ENCODE assay signal across 9 mouse cellular contexts in the genomic region with DNA sequence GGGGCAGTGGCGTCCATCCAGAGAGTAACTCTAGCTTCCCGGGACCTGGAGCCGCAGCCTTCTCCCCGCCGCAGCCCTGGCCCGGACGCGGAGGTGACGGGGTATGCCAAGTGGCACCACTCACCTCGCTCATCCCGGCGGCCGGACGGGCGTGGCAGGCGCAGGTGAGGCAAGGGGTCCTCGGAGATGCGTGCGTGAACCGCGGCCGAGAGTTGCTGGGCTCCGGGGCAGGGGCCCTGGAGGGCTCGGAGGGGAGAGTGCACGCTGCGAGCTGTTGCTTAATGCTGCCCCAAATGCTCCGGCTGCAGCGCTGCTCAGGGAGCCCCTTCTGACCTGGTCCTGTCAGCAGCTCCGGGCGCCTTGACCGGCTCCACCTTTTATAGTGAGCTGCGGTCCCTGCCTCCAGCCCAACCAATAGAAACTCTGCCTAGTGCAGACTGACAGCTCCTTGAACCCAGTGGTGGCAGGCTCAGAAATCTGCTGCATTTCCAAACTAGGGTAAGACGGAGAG. TPM values are rescaled to one million over a fixed set of nuclear protein-coding genes. Genes with fewer than 3 reads are reported as not detected.
DNase-seq lines count a peak whose midpoint lies in the region; ATAC-seq and TF ChIP-seq lines count a peak whose summit lies in the region.
"Had no signal": no experiment of that assay in that cellular context is flagged by ENCODE, and none has a peak within 500 bp of the region (broad histone marks: within the 10 kb centered on the region; RNA-seq: fewer than 3 reads in every experiment).

Gene Pcp4l1 (minus strand): TSS at position 382 of the 511 bp plus-strand sequence.

- peaks cover 6% of the 10 kb centered on the region; the same call in 1 of the 2 replicates for H3K4me1 ChIP-seq in forebrain, embryonic 11.5 days (replicated peaks; ENCODE audit: control insufficient read depth, insufficient read depth, low read length)
- H3K4me1 ChIP-seq in heart, embryonic 15.5 days (replicated peaks), result peaks cover 39% of the 10 kb centered on the region
- peaks cover 6% of the 10 kb centered on the region for H3K4me1 ChIP-seq in liver, embryonic 11.5 days (replicated peaks; ENCODE audit: control insufficient read depth, insufficient read depth, low read length)
- H3K4me1 ChIP-seq in midbrain, postnatal 0 days (ENCODE audit: insufficient read depth, low read length), result peaks cover 8% of the 10 kb centered on the region; the same call in 1 of the 2 replicates

- H3K27ac ChIP-seq in forebrain, embryonic 11.5 days (ENCODE audit: low read depth, low read length), result no peak within 1 kb of the TSS
- H3K27ac ChIP-seq in heart, embryonic 15.5 days, result peak within 1 kb of the TSS; percentile 73
- no peak within 1 kb of the TSS for H3K27ac ChIP-seq in liver, embryonic 11.5 days (ENCODE audit: low read depth, low read length)
- H3K27ac ChIP-seq in midbrain, postnatal 0 days (ENCODE audit: low read depth, low read length), result no peak within 1 kb of the TSS

- ATAC-seq in forebrain, embryonic 11.5 days (replicated peaks; ENCODE audit: low FRiP score), result peak; percentile 87
- ATAC-seq in heart, embryonic 15.5 days (replicated peaks; ENCODE audit: insufficient number of reproducible peaks, insufficient read depth, low FRiP score, low read depth), result peak; percentile 93
- peak; percentile 67 for ATAC-seq in liver, embryonic 11.5 days (replicated peaks; ENCODE audit: low FRiP score)
- ATAC-seq in midbrain, postnatal 0 days (ENCODE audit: low FRiP score), result peak; percentile 83

- H3K4me2 ChIP-seq in forebrain, embryonic 11.5 days (ENCODE audit: low read depth, low read length, severe bottlenecking), result peak within 1 kb of the TSS; percentile 94
- H3K4me2 ChIP-seq in heart, embryonic 15.5 days, result peak within 1 kb of the TSS; percentile 87
- H3K4me2 ChIP-seq in liver, embryonic 11.5 days, result peak within 1 kb of the TSS; percentile 75
- peak within 1 kb of the TSS; percentile 90 for H3K4me2 ChIP-seq in midbrain, postnatal 0 days (ENCODE audit: low read depth, low read length, poor library complexity, severe bottlenecking)

- peaks cover 33% of the 10 kb centered on the region for H3K27me3 ChIP-seq in forebrain, embryonic 11.5 days (ENCODE audit: control insufficient read depth, insufficient read depth, low read length)
- H3K27me3 ChIP-seq in heart, embryonic 15.5 days, result peaks cover 11% of the 10 kb centered on the region
- peaks cover 50% of the 10 kb centered on the region for H3K27me3 ChIP-seq in liver, embryonic 11.5 days (replicated peaks; ENCODE audit: control insufficient read depth, insufficient read depth, low read length)
- no peaks in the 10 kb centered on the region for H3K27me3 ChIP-seq in midbrain, postnatal 0 days (ENCODE audit: insufficient read depth, low read length)

- H3K36me3 ChIP-seq in forebrain, embryonic 11.5 days (ENCODE audit: control insufficient read depth, insufficient read depth, low read length), result no peaks in the 10 kb centered on the region
- H3K36me3 ChIP-seq in heart, embryonic 15.5 days, result no peaks in the 10 kb centered on the region
- no peaks in the 10 kb centered on the region for H3K36me3 ChIP-seq in liver, embryonic 11.5 days (ENCODE audit: control insufficient read depth, insufficient read depth, low read length)
- H3K36me3 ChIP-seq in midbrain, postnatal 0 days (ENCODE audit: insufficient read depth, low read length), result no peaks in the 10 kb centered on the region

- under 1% methylated on average over 33 of the region's 33 CpGs for WGBS in forebrain, embryonic 11.5 days
- under 1% methylated on average over 33 of the region's 33 CpGs for WGBS in heart, embryonic 15.5 days
- 1% methylated on average over 33 of the region's 33 CpGs for WGBS in liver, embryonic 11.5 days
- WGBS in midbrain, postnatal 0 days, result under 1% methylated on average over 33 of the region's 33 CpGs

- H3K9me3 ChIP-seq in forebrain, embryonic 11.5 days (ENCODE audit: control insufficient read depth, low read length), result no peaks in the 10 kb centered on the region
- H3K9me3 ChIP-seq in heart, embryonic 15.5 days (replicated peaks), result no peaks in the 10 kb centered on the region
- no peaks in the 10 kb centered on the region for H3K9me3 ChIP-seq in liver, embryonic 11.5 days (ENCODE audit: control insufficient read depth, low read length)
- H3K9me3 ChIP-seq in midbrain, postnatal 0 days (ENCODE audit: low read length), result no peaks in the 10 kb centered on the region

- peak; percentile 71 for DNase-seq in ovary, adult 18-20 months (ENCODE audit: low spot score)
- no peak for DNase-seq in ovary, postnatal 10 days (ENCODE audit: low spot score)
- peak; percentile 82 for DNase-seq in forebrain, embryonic 11.5 days (ENCODE audit: low spot score)
- DNase-seq in kidney, postnatal 14 days, result peak; percentile 68
- DNase-seq in liver, embryonic 11.5 days (ENCODE audit: low spot score), result peak; percentile 48
- peak; percentile 80 for DNase-seq in midbrain, postnatal 0 days (ENCODE audit: low spot score)
- DNase-seq in testis, postnatal 14 days (ENCODE audit: low spot score), result peak; percentile 64

- H3K4me3 ChIP-seq in forebrain, embryonic 11.5 days (ENCODE audit: low read depth, low read length), result peak within 1 kb of the TSS; percentile 50
- peak within 1 kb of the TSS; percentile 78 for H3K4me3 ChIP-seq in heart, embryonic 15.5 days
- H3K4me3 ChIP-seq in liver, embryonic 11.5 days (ENCODE audit: low read depth, low read length), result peak within 1 kb of the TSS; percentile 43
- peak within 1 kb of the TSS; percentile 56 for H3K4me3 ChIP-seq in midbrain, postnatal 0 days (ENCODE audit: low read depth, low read length)
- H3K4me3 ChIP-seq: myocyte had no signal

- peak within 1 kb of the TSS; percentile 45; the same call in 1 of the 2 replicates for H3K9ac ChIP-seq in forebrain, embryonic 11.5 days (ENCODE audit: low read length)
- peak within 1 kb of the TSS; percentile 69 for H3K9ac ChIP-seq in heart, embryonic 15.5 days
- no peak within 1 kb of the TSS for H3K9ac ChIP-seq in liver, embryonic 11.5 days (ENCODE audit: low read depth, low read length)
- peak within 1 kb of the TSS; percentile 50 for H3K9ac ChIP-seq in midbrain, postnatal 0 days (replicated peaks; ENCODE audit: low read length, poor library complexity, severe bottlenecking)

- no peak for TF ChIP-seq CTCF in midbrain, postnatal 0 days (IDR thresholded peaks at IDR 0.05)

RNA-seq across cellular contexts. Expression of gene Pcp4l1, which starts in this region (rescaled TPM):
- 7.3 and 8.2 TPM in 2 replicates for polyA plus RNA-seq in forebrain, embryonic 11.5 days (2014; fragmentation: Nextera tagmentation; extraction: Ambion mirVana)
- polyA plus RNA-seq in heart, embryonic 15.5 days (2015; fragmentation: Nextera tagmentation; extraction: Ambion mirVana), result 43.0 and 46.4 TPM in 2 replicates
- 1.2 and 1.9 TPM in 2 replicates for polyA plus RNA-seq in liver, embryonic 11.5 days (2014; fragmentation: Nextera tagmentation; extraction: Ambion mirVana)
- 16.9 and 22.1 TPM in 2 replicates for total RNA-seq in midbrain, postnatal 0 days (2014; rRNA removed)
- polyA plus RNA-seq in midbrain, postnatal 0 days (2015; fragmentation: Nextera tagmentation; extraction: Ambion mirVana), result 24.1 and 29.1 TPM in 2 replicates
